Mouse (Mus musculus) right cerebral cortex, postnatal 4 days (tissue): Measurements from ENCODE around the gene Acbd6.

ENCODE experiments used
- DNase-seq: peaks from one replicate; pipeline ENCODE4 v3.0.0-alpha.2; 2022

The Acbd6 gene

DNA sequence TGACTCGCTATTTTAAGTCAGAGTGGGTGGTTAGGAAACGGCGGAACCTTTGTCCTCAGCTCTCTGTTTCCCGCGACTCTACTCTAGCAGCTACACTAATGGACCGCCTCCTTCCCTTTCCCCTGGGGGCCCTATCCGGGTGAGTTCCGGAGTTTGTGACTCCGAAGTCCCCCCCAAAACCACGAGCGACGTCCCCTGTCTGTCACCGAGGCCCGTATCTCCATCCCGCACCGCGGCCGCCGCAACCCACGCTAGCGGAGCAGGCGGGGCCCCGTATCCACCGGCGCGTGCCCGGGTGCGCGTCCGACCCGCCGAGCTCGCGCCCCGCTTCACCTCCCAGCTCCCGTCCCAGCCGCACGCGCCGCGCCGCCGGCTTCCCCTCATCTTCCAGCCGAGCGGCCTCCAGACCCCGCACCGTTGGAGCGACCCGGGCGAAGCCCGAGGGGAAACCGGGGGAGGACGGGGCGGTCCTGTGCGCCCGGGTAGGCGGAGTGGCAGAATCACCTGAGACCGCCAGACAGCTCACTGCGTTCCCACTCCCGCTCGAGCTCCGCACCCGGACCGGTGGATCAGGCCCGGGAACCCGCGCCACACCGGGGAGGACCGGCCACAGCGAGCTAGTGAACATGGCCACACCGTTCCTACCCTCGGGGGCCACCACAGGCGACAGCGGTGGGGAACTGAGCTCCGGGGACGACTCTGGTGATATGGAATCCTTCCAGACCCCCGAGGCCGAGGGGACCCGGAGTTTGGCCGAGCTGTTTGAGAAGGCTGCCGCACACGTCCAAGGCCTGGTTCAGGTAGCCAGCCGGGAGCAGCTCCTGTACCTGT, at the start of gene Acbd6:
TSS of gene Acbd6 (plus strand) at position 109 of the 831 bp plus-strand sequence.
- peak; percentile 75 for DNase-seq

DNA sequence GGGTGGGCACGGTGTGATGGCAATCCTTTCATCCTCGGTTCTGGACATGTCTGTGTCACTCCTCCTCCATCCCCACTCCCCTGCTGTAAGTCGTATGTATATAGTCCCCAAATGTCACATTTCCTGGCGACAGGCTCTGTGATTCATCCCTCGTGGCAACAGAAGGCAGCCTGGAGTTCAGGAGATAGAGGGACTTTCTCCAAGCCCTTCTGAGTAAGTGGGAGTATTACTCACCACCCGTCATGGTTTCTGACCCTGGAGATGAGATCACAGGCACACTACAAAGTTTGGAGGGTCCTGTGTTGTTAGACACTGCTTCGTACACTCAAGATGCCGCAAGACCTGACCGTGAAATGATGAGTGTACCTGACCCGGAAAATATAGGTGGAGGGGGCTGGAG, 47.7 kb upstream of the Acbd6 start:
- no peak for DNase-seq

DNA sequence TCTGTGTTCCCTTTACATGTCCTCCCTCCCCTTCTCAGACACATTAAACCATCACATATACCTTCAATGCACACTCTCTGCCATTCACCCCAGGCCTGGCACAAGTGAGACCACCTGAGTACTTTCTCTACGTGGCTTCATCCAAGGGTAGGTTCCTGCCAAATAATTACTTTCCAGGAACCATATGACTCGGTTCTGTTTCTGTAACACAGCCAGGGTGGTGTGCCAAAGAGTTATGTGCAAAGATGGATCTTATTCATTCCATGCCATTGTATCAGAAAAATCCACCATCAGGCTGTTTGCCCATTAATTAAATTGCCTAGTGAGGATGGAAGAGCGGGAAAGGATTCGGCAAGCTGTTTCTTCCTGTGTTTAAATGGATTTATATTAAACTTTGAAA, 42.1 kb upstream of the Acbd6 start:
- DNase-seq, result no peak

DNA sequence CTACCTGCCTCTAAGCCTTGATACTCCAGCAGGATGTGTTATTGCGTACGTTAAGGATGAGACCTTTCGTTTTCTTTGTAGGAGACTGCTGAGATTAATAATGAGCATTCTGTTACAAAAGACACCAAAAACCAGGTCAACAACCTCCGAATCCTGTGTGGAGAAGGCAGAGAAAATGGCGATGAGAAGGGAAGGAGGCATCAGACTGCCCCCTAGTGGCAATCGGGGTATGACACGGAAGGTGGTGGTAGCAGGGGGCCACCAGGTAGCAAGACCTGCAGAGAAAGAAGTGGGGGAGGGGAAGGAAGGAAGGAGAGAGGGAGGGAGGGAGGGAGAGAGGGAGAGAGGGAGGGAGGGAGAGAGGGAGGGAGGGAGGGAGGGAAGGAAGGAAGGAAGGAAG, 41.3 kb upstream of the Acbd6 start:
- peak; percentile 67 for DNase-seq

GRCm38 (mm10) chr1:155517060-155517459, 40.9 kb upstream of the Acbd6 start:
- no peak for DNase-seq

- no peak for DNase-seq
Observed at GRCm38 (mm10) chr1:155520285-155520684, 37.6 kb upstream of the Acbd6 start.

GRCm38 (mm10) chr1:155522493-155522892, 35.4 kb upstream of the Acbd6 start:
- no peak for DNase-seq

GRCm38 (mm10) chr1:155526176-155526575, 31.7 kb upstream of the Acbd6 start:
- DNase-seq, result no peak

DNA sequence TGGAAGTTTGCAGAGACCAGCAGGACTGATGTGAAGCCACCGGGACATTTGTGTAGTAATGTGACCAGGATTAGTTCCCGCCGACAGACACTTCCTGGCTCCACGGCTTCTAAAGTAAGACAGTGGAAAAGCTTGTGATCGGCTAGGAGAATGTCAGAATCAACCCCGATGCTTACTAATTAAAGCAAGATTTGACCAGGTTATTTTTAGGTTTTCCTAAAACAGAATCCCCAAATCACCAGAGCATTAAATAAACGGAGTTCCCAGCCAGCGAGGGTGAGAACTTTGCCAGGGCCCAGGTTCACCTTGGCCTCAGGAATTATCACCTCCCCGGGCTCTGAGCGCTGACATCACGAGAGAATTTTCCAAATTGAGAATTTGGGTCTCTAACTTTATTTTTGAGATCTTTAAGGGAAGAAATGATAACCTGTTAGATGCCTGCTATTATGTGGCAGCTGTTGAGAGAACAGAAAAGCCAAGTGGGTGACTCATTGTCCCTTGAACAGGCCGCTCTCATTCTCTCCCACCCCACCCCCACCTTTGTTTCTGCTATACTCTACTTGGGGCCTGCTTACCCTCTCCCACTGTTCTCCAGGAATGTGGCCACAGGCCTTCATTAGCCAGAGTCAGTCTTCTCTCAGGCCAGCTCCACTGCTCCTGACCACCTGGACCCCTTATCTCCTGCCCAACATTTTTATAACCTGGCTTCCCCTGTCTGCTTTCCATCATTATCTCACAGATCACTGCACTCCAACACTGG, 30.7 kb upstream of the Acbd6 start:
- no peak for DNase-seq

GRCm38 (mm10) chr1:155527787-155528158, 30.1 kb upstream of the Acbd6 start:
- no peak for DNase-seq

DNA sequence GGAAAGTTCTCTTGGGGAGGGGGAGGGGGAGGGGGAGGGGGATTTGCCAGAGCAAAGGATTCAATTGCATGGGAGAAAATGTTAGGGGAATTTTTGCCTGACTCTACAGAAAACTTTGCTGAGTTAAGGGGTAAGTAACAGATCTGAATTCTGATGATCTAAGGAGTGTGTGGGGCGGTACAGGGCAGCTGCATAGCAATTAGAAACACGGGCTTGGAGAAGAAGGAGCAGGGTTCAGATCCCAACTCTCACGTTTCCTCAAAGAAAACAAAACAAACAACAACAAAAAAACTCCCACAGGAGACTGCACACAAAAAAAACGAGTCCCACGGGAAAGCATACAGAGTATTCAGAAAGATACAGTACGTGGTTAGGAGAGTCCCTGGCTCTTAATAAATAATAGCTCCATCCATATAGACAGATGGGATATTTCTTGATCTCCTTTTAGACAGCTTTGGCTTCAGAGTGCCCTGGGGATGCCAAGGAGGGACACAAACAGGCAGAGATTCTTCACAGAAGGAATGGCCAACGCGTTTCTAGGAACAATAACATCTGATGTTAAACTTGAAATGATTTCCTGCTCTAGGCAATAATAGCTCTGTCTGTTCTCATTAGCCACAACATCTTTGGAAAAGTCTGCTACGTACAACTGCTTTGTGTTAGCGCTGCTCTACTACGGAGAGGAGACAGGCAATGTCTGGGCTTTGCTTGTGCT, 29.4 kb upstream of the Acbd6 start:
- no peak for DNase-seq

GRCm38 (mm10) chr1:155529120-155529963, 28.6 kb upstream of the Acbd6 start:
- no peak for DNase-seq

- DNase-seq, result no peak
Observed at GRCm38 (mm10) chr1:155530561-155531457, 27.1 kb upstream of the Acbd6 start.

- no peak for DNase-seq
Observed at GRCm38 (mm10) chr1:155532396-155532795, 25.5 kb upstream of the Acbd6 start.

- DNase-seq, result no peak
Observed at GRCm38 (mm10) chr1:155532833-155533688, 24.9 kb upstream of the Acbd6 start.

- DNase-seq, result no peak
Observed at GRCm38 (mm10) chr1:155533689-155533965, 24.3 kb upstream of the Acbd6 start.

- DNase-seq, result peak; percentile 47
Observed at GRCm38 (mm10) chr1:155537005-155537642, 20.8 kb upstream of the Acbd6 start.

DNA sequence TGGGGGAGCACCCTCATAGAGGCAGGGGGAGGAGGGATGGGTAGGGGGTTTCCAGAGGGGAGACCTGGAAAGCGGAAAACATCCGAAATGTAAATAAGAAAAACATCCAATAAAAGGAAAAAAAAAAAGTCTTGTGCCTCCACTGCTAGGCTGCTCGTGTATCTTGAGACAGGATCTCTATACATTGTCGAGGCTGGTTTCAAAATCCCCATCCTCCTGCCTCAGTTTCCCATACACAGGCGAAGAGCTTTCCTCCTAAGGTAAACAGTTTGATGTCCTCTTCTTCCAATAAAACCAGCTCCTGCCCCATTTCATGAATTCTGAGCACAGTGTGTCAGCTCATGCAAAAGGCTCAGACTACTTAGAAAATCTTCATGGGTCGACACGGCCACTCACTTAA, 19.9 kb upstream of the Acbd6 start:
- DNase-seq, result no peak

DNA sequence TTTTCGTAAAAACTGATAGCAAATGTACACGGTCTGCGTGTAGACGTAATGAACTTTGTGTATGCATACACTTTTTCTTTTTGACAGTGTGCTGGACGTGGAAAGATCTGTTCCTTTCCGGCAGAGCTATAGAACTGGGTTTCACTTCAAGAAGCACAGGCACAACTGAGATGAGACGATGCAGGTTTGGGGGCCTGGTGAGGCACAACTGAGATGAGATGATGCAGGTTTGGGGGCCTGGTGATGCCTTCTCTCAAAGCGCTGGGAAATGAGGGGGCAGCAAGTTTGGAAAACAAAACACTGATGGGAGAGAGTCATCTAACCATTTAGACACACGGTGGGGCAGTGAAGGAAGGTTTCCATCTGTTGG, 293 bp upstream of the Acbd6 start:
- no peak for DNase-seq

GRCm38 (mm10) chr1:155560021-155560420, 2.1 kb downstream of the Acbd6 start:
- no peak for DNase-seq
